Mouse (Mus musculus): ENCODE results near the gene Plrg1. TPM values are rescaled to one million over a fixed set of nuclear protein-coding genes. Genes with fewer than 3 reads are reported as not detected.
A peak's percentile ranks its signal among the peaks of the same experiment; 100 is the strongest.

The Plrg1 gene
- 87.4 and 88.3 TPM in 2 replicates for polyA plus RNA-seq (2015; fragmentation: Nextera tagmentation; extraction: Ambion mirVana)

- WGBS: under 1% methylated on average over 61 of the region's 61 CpGs
- peaks cover 9% of the 10 kb centered on the region; the same call in 1 of the 2 replicates for H3K36me3 ChIP-seq
- H3K9me3 ChIP-seq: no peaks in the 10 kb centered on the region
- ATAC-seq: peak; percentile 99
- H3K9ac ChIP-seq: peak within 1 kb of the TSS; percentile 74
- H3K27ac ChIP-seq: peak within 1 kb of the TSS; percentile 70
- no peaks in the 10 kb centered on the region for H3K27me3 ChIP-seq (replicated peaks)
- peaks cover 5% of the 10 kb centered on the region for H3K4me1 ChIP-seq (replicated peaks)
- H3K4me3 ChIP-seq (replicated peaks): peak within 1 kb of the TSS; percentile 75
- H3K4me2 ChIP-seq (replicated peaks): peak within 1 kb of the TSS; percentile 72
Measured at GRCm38 (mm10) chr3:83055281-83056038, at the start of gene Plrg1. Plrg1 (plus strand) TSS chr3:83055522.

- H3K4me2 ChIP-seq (replicated peaks): no peak within 1 kb of the TSS
- no peak within 1 kb of the TSS for H3K4me3 ChIP-seq (replicated peaks)
- 40% methylated on average over 7 of the region's 7 CpGs for WGBS
- H3K27me3 ChIP-seq (replicated peaks): no peaks in the 10 kb centered on the region
- no peak for ATAC-seq
- no peak within 1 kb of the TSS for H3K9ac ChIP-seq
- H3K27ac ChIP-seq: no peak within 1 kb of the TSS
- no peaks in the 10 kb centered on the region for H3K9me3 ChIP-seq
- no peaks in the 10 kb centered on the region for H3K36me3 ChIP-seq
- no peaks in the 10 kb centered on the region for H3K4me1 ChIP-seq (replicated peaks)
Measured at GRCm38 (mm10) chr3:83007557-83007956, 47.8 kb upstream of the Plrg1 start, which contains the start of gene Fgg. Fgg (plus strand) TSS chr3:83007724.

- Histone ChIP-seq H3K9me3 (no peaks in the 10 kb centered on the region), H3K27me3 (replicated peaks) (no peaks in the 10 kb centered on the region), H3K36me3 (no peaks in the 10 kb centered on the region), H3K4me3 (replicated peaks) (no peak overlapping the region), H3K9ac (no peak overlapping the region), H3K27ac (no peak overlapping the region), H3K4me1 (replicated peaks) (no peaks in the 10 kb centered on the region), H3K4me2 (replicated peaks) (no peak overlapping the region)
- ATAC-seq: no peak
- 70% methylated on average over 11 of the region's 11 CpGs for WGBS
Measured at GRCm38 (mm10) chr3:83010291-83010690, 45.0 kb upstream of the Plrg1 start.

- H3K4me2 ChIP-seq (replicated peaks): no peak overlapping the region
- no peak for ATAC-seq
- H3K9me3 ChIP-seq: no peaks in the 10 kb centered on the region
- no peaks in the 10 kb centered on the region for H3K36me3 ChIP-seq
- H3K27me3 ChIP-seq (replicated peaks): no peaks in the 10 kb centered on the region
- H3K4me3 ChIP-seq (replicated peaks): no peak overlapping the region
- no peak overlapping the region for H3K27ac ChIP-seq
- H3K4me1 ChIP-seq (replicated peaks): no peaks in the 10 kb centered on the region
- WGBS: 94% methylated on average over 4 of the region's 4 CpGs
- H3K9ac ChIP-seq: no peak overlapping the region
Measured at GRCm38 (mm10) chr3:83011136-83011535, 44.2 kb upstream of the Plrg1 start.

GRCm38 (mm10) chr3:83011565-83011964 lies 43.8 kb upstream of the Plrg1 start:
- Histone ChIP-seq H3K27ac (no peak overlapping the region), H3K9me3 (no peaks in the 10 kb centered on the region), H3K27me3 (replicated peaks) (no peaks in the 10 kb centered on the region), H3K4me3 (replicated peaks) (no peak overlapping the region), H3K4me2 (replicated peaks) (no peak overlapping the region), H3K9ac (no peak overlapping the region), H3K36me3 (no peaks in the 10 kb centered on the region), H3K4me1 (replicated peaks) (no peaks in the 10 kb centered on the region)
- ATAC-seq: no peak
- WGBS: 83% methylated on average over 4 of the region's 4 CpGs

- Histone ChIP-seq H3K27ac (no peak overlapping the region), H3K4me3 (replicated peaks) (no peak overlapping the region), H3K36me3 (no peaks in the 10 kb centered on the region), H3K9ac (no peak overlapping the region), H3K9me3 (no peaks in the 10 kb centered on the region), H3K27me3 (replicated peaks) (no peaks in the 10 kb centered on the region), H3K4me1 (replicated peaks) (no peaks in the 10 kb centered on the region), H3K4me2 (replicated peaks) (no peak overlapping the region)
- WGBS: 93% methylated on average over 19 of the region's 19 CpGs
- no peak for ATAC-seq
Measured at GRCm38 (mm10) chr3:83012636-83013035, 42.7 kb upstream of the Plrg1 start.

- no peak overlapping the region for H3K4me3 ChIP-seq (replicated peaks)
- no peaks in the 10 kb centered on the region for H3K4me1 ChIP-seq (replicated peaks)
- no peak overlapping the region for H3K27ac ChIP-seq
- no peaks in the 10 kb centered on the region for H3K9me3 ChIP-seq
- H3K36me3 ChIP-seq: no peaks in the 10 kb centered on the region
- H3K9ac ChIP-seq: no peak overlapping the region
- no peak overlapping the region for H3K4me2 ChIP-seq (replicated peaks)
- no peak for ATAC-seq
- H3K27me3 ChIP-seq (replicated peaks): no peaks in the 10 kb centered on the region
- WGBS: 84% methylated on average over 10 of the region's 10 CpGs
Measured at GRCm38 (mm10) chr3:83013951-83014350, 41.4 kb upstream of the Plrg1 start.

- H3K9me3 ChIP-seq: no peaks in the 10 kb centered on the region
- H3K27ac ChIP-seq: no peak overlapping the region
- H3K4me3 ChIP-seq (replicated peaks): no peak overlapping the region
- no peaks in the 10 kb centered on the region for H3K36me3 ChIP-seq
- no peaks in the 10 kb centered on the region for H3K27me3 ChIP-seq (replicated peaks)
- no peak for ATAC-seq
- H3K4me1 ChIP-seq (replicated peaks): no peaks in the 10 kb centered on the region
- H3K4me2 ChIP-seq (replicated peaks): no peak overlapping the region
- no peak overlapping the region for H3K9ac ChIP-seq
- 90% methylated on average over 1 of the region's 1 CpGs for WGBS
Measured at GRCm38 (mm10) chr3:83016236-83016635, 39.1 kb upstream of the Plrg1 start.

- ATAC-seq: peak; percentile 86
- 65% methylated on average over 2 of the region's 2 CpGs for WGBS
Measured at GRCm38 (mm10) chr3:83020387-83020786, 34.9 kb upstream of the Plrg1 start.

GRCm38 (mm10) chr3:83021176-83021575 lies 34.1 kb upstream of the Plrg1 start:
- 81% methylated on average over 5 of the region's 5 CpGs for WGBS
- H3K27me3 ChIP-seq (replicated peaks): no peaks in the 10 kb centered on the region
- H3K4me1 ChIP-seq (replicated peaks): no peaks in the 10 kb centered on the region

More at GRCm38 (mm10) chr3:83020387-83020786, 34.9 kb upstream of the Plrg1 start:
- no peaks in the 10 kb centered on the region for H3K9me3 ChIP-seq
- H3K36me3 ChIP-seq: no peaks in the 10 kb centered on the region
- H3K9ac ChIP-seq: no peak overlapping the region
- H3K27me3 ChIP-seq (replicated peaks): no peaks in the 10 kb centered on the region
- no peak overlapping the region for H3K4me3 ChIP-seq (replicated peaks)
- no peak overlapping the region for H3K4me2 ChIP-seq (replicated peaks)
- no peak overlapping the region for H3K27ac ChIP-seq
- no peaks in the 10 kb centered on the region for H3K4me1 ChIP-seq (replicated peaks)

GRCm38 (mm10) chr3:83025036-83025435 lies 30.3 kb upstream of the Plrg1 start:
- no peak overlapping the region for H3K27ac ChIP-seq
- ATAC-seq: no peak
- no peaks in the 10 kb centered on the region for H3K36me3 ChIP-seq
- WGBS: 84% methylated on average over 6 of the region's 6 CpGs
- H3K4me3 ChIP-seq (replicated peaks): no peak overlapping the region
- H3K9ac ChIP-seq: no peak overlapping the region
- H3K4me2 ChIP-seq (replicated peaks): no peak overlapping the region
- no peaks in the 10 kb centered on the region for H3K27me3 ChIP-seq (replicated peaks)
- H3K9me3 ChIP-seq: no peaks in the 10 kb centered on the region
- H3K4me1 ChIP-seq (replicated peaks): no peaks in the 10 kb centered on the region

More at GRCm38 (mm10) chr3:83021176-83021575, 34.1 kb upstream of the Plrg1 start:
- Histone ChIP-seq H3K4me2 (replicated peaks) (no peak overlapping the region), H3K9ac (no peak overlapping the region), H3K36me3 (no peaks in the 10 kb centered on the region), H3K4me3 (replicated peaks) (no peak overlapping the region), H3K9me3 (no peaks in the 10 kb centered on the region), H3K27ac (no peak overlapping the region)
- no peak for ATAC-seq

- H3K4me3 ChIP-seq (replicated peaks): no peak within 1 kb of the TSS
- WGBS: 68% methylated on average over 9 of the region's 9 CpGs
- no peak within 1 kb of the TSS for H3K9ac ChIP-seq
- peak; percentile 65; the same call in 1 of the 2 replicates for ATAC-seq
- H3K4me2 ChIP-seq (replicated peaks): no peak within 1 kb of the TSS
- H3K27ac ChIP-seq: no peak within 1 kb of the TSS
- no peaks in the 10 kb centered on the region for H3K36me3 ChIP-seq
- no peaks in the 10 kb centered on the region for H3K9me3 ChIP-seq
- no peaks in the 10 kb centered on the region for H3K4me1 ChIP-seq (replicated peaks)
- no peaks in the 10 kb centered on the region for H3K27me3 ChIP-seq (replicated peaks)
Measured at GRCm38 (mm10) chr3:83025475-83026301, 29.6 kb upstream of the Plrg1 start, which contains the start of gene Fga. Fga (plus strand) TSS chr3:83026076.

Measured in intestine, embryonic 15.5 days (tissue).